Mouse (Mus musculus): Measurements from ENCODE around the gene Pde10a.

- TF ChIP-seq POLR2A (IDR thresholded peaks at IDR 0.05; ENCODE audit: control insufficient read depth, low read depth, low read length) (no peak), CTCF (IDR thresholded peaks at IDR 0.05; ENCODE audit: control insufficient read depth, insufficient read depth, insufficient replicate concordance, low read depth, low read length) (no peak)
Observed at GRCm38 (mm10) chr17:8536522-8536921, 11.3 kb downstream of the Pde10a start.
